Mouse (Mus musculus): ENCODE measurements around the gene Trim12a. TPM values are rescaled to one million over a fixed set of nuclear protein-coding genes. Genes with fewer than 3 reads are reported as not detected.
"Not testable (repeated sequence)": the region's sequence is repeated elsewhere in the genome, so short reads cannot be mapped to it uniquely, and the experiment has no call there.

Trim12a gene
- polyA plus RNA-seq, 2 experiments, result 2.4 to 2.8 TPM

GRCm38 (mm10) chr7:104260380-104260779 lies 54.9 kb downstream of the Trim12a start:
- H3K9ac ChIP-seq (replicated peaks); DNase-seq (ENCODE audit: low read depth in 3 of 3, low spot score in 3 of 3); H3K4me3 ChIP-seq (ENCODE audit: insufficient read depth in 1 of 2, low read depth in 2 of 2, low read length in 2 of 2); ATAC-seq (ENCODE audit: insufficient read depth); H3K4me2 ChIP-seq (ENCODE audit: low read depth); H3K4me1 ChIP-seq (replicated peaks; ENCODE audit: control insufficient read depth in 2 of 2, insufficient read depth in 2 of 2, low read length in 1 of 2); H3K27ac ChIP-seq; H3K27me3 ChIP-seq (ENCODE audit: control insufficient read depth, insufficient read depth, low read length); H3K36me3 ChIP-seq (replicated peaks; ENCODE audit: control insufficient read depth, insufficient read depth, low read depth); H3K9me3 ChIP-seq (ENCODE audit: control insufficient read depth, low read length): not testable (repeated sequence)
- WGBS (ENCODE audit: insufficient replicate concordance), result 63% methylated on average over 4 of the region's 4 CpGs

Other genes starting within 250 kb of the Trim12a start
- gene Olfr644, start 243.6 kb downstream of the Trim12a start, polyA plus RNA-seq (2012; rRNA removed), result not detected in 2 replicates
- not detected in 2 replicates for gene Olfr644, start 243.6 kb downstream of the Trim12a start, polyA plus RNA-seq (2014; fragmentation: Nextera tagmentation; extraction: Ambion mirVana)
- gene Olfr645, start 230.0 kb downstream of the Trim12a start, polyA plus RNA-seq (2012; rRNA removed), result not detected in 2 replicates
- not detected in 2 replicates for gene Olfr645, start 230.0 kb downstream of the Trim12a start, polyA plus RNA-seq (2014; fragmentation: Nextera tagmentation; extraction: Ambion mirVana)
- not detected in 2 replicates for gene Olfr646, start 210.6 kb downstream of the Trim12a start, polyA plus RNA-seq (2012; rRNA removed)
- gene Olfr646, start 210.6 kb downstream of the Trim12a start, polyA plus RNA-seq (2014; fragmentation: Nextera tagmentation; extraction: Ambion mirVana), result not detected in 2 replicates
- not detected in 2 replicates for gene Ubqln5, start 185.6 kb downstream of the Trim12a start, polyA plus RNA-seq (2012; rRNA removed)
- not detected in 2 replicates for gene Ubqln5, start 185.6 kb downstream of the Trim12a start, polyA plus RNA-seq (2014; fragmentation: Nextera tagmentation; extraction: Ambion mirVana)
- gene Olfr643, start 178.1 kb downstream of the Trim12a start, polyA plus RNA-seq (2012; rRNA removed), result not detected in 2 replicates
- not detected in 2 replicates for gene Olfr643, start 178.1 kb downstream of the Trim12a start, polyA plus RNA-seq (2014; fragmentation: Nextera tagmentation; extraction: Ambion mirVana)
- gene Ubqln3, start 172.2 kb downstream of the Trim12a start, polyA plus RNA-seq (2012; rRNA removed), result not detected in 2 replicates
- not detected in 2 replicates for gene Ubqln3, start 172.2 kb downstream of the Trim12a start, polyA plus RNA-seq (2014; fragmentation: Nextera tagmentation; extraction: Ambion mirVana)
- gene Ubqlnl, start 164.9 kb downstream of the Trim12a start, polyA plus RNA-seq (2012; rRNA removed), result not detected in 2 replicates
- not detected in 2 replicates for gene Ubqlnl, start 164.9 kb downstream of the Trim12a start, polyA plus RNA-seq (2014; fragmentation: Nextera tagmentation; extraction: Ambion mirVana)
- gene Olfm5, start 150.6 kb downstream of the Trim12a start, polyA plus RNA-seq (2012; rRNA removed), result not detected in 2 replicates
- not detected in 2 replicates for gene Olfm5, start 150.6 kb downstream of the Trim12a start, polyA plus RNA-seq (2014; fragmentation: Nextera tagmentation; extraction: Ambion mirVana)
- gene Olfr648, start 132.1 kb downstream of the Trim12a start, polyA plus RNA-seq (2012; rRNA removed), result 0.01 and 0.06 TPM in 2 replicates
- gene Olfr648, start 132.1 kb downstream of the Trim12a start, polyA plus RNA-seq (2014; fragmentation: Nextera tagmentation; extraction: Ambion mirVana), result 0.04 TPM in 1 of 2 replicates, not detected in the other
- gene Olfr649, start 119.5 kb downstream of the Trim12a start, polyA plus RNA-seq (2012; rRNA removed), result not detected in 2 replicates
- not detected in 2 replicates for gene Olfr649, start 119.5 kb downstream of the Trim12a start, polyA plus RNA-seq (2014; fragmentation: Nextera tagmentation; extraction: Ambion mirVana)
- gene Trim6, start 96.7 kb downstream of the Trim12a start, polyA plus RNA-seq (2012; rRNA removed), result 0.38 and 0.43 TPM in 2 replicates
- 0.28 and 0.44 TPM in 2 replicates for gene Trim6, start 96.7 kb downstream of the Trim12a start, polyA plus RNA-seq (2014; fragmentation: Nextera tagmentation; extraction: Ambion mirVana)
- 1.1 and 1.4 TPM in 2 replicates for gene Trim34a, start 71.0 kb downstream of the Trim12a start, polyA plus RNA-seq (2012; rRNA removed)
- gene Trim34a, start 71.0 kb downstream of the Trim12a start, polyA plus RNA-seq (2014; fragmentation: Nextera tagmentation; extraction: Ambion mirVana), result 1.3 and 1.7 TPM in 2 replicates
- gene Trim5, start 27.4 kb downstream of the Trim12a start, polyA plus RNA-seq (2012; rRNA removed), result 0.17 and 0.28 TPM in 2 replicates
- gene Trim5, start 27.4 kb downstream of the Trim12a start, polyA plus RNA-seq (2014; fragmentation: Nextera tagmentation; extraction: Ambion mirVana), result 0.22 and 0.23 TPM in 2 replicates
- 0.01 and 0.02 TPM in 2 replicates for gene Trim34b, start 14.0 kb upstream of the Trim12a start, polyA plus RNA-seq (2012; rRNA removed)
- gene Trim34b, start 14.0 kb upstream of the Trim12a start, polyA plus RNA-seq (2014; fragmentation: Nextera tagmentation; extraction: Ambion mirVana), result not detected in 2 replicates
- gene Trim12c, start 37.9 kb upstream of the Trim12a start, polyA plus RNA-seq (2012; rRNA removed), result 1.0 and 1.7 TPM in 2 replicates
- gene Trim12c, start 37.9 kb upstream of the Trim12a start, polyA plus RNA-seq (2014; fragmentation: Nextera tagmentation; extraction: Ambion mirVana), result 0.52 and 0.61 TPM in 2 replicates
- 0.10 and 0.19 TPM in 2 replicates for gene Trim30b, start 54.4 kb upstream of the Trim12a start, polyA plus RNA-seq (2012; rRNA removed)
- 0.09 and 0.27 TPM in 2 replicates for gene Trim30b, start 54.4 kb upstream of the Trim12a start, polyA plus RNA-seq (2014; fragmentation: Nextera tagmentation; extraction: Ambion mirVana)
- gene Trim30c, start 85.4 kb upstream of the Trim12a start, polyA plus RNA-seq (2012; rRNA removed), result 0.10 and 0.19 TPM in 2 replicates
- 0.15 and 0.20 TPM in 2 replicates for gene Trim30c, start 85.4 kb upstream of the Trim12a start, polyA plus RNA-seq (2014; fragmentation: Nextera tagmentation; extraction: Ambion mirVana)
- 1.0 and 1.5 TPM in 2 replicates for gene Trim30a, start 149.7 kb upstream of the Trim12a start, polyA plus RNA-seq (2012; rRNA removed)
- 1.9 and 2.0 TPM in 2 replicates for gene Trim30a, start 149.7 kb upstream of the Trim12a start, polyA plus RNA-seq (2014; fragmentation: Nextera tagmentation; extraction: Ambion mirVana)
- 0.28 and 0.58 TPM in 2 replicates for gene Trim30d, start 192.4 kb upstream of the Trim12a start, polyA plus RNA-seq (2012; rRNA removed)
- gene Trim30d, start 192.4 kb upstream of the Trim12a start, polyA plus RNA-seq (2014; fragmentation: Nextera tagmentation; extraction: Ambion mirVana), result 0.48 and 0.53 TPM in 2 replicates
- gene Olfr651, start 234.7 kb upstream of the Trim12a start, polyA plus RNA-seq (2012; rRNA removed), result not detected in 2 replicates
- gene Olfr651, start 234.7 kb upstream of the Trim12a start, polyA plus RNA-seq (2014; fragmentation: Nextera tagmentation; extraction: Ambion mirVana), result not detected in 2 replicates
- gene Olfr652, start 245.4 kb upstream of the Trim12a start, polyA plus RNA-seq (2012; rRNA removed), result not detected in 2 replicates
- not detected in 2 replicates for gene Olfr652, start 245.4 kb upstream of the Trim12a start, polyA plus RNA-seq (2014; fragmentation: Nextera tagmentation; extraction: Ambion mirVana)

Measured in liver, embryonic 14.5 days (tissue).